Mouse (Mus musculus): ENCODE measurements around the gene Brdt. TPM values are rescaled to one million over a fixed set of nuclear protein-coding genes. Genes with fewer than 3 reads are reported as not detected.

Brdt gene
- polyA plus RNA-seq, 1 experiment from 2014 or later, result 1.0 TPM

DNA sequence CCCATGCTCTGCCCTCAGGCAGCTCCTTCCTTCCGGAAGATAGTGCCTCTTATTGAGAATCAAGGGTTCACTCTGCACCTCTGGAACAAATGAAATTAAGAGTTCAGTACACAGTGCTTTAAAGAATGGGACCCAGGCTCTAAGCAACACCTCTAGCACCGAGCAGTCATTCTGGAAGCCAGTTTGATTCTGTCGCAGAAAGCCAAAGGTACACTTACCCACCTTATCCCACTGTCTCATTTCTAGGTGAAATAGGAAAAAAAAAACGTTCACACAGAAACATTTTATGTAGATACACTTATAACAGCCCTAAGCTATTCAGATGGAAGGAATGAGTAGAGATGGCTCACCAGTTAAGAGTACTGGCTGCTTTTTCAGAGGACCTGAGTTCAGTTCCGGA lies 71.5 kb downstream of the Brdt start, which contains the start of gene Ephx4:
Ephx4 (plus strand) TSS at position 301 of the 400 bp plus-strand sequence.
- Histone ChIP-seq H3K4me1 (ENCODE audit: control insufficient read depth, insufficient read depth, low read length) (peaks cover 8% of the 10 kb centered on the region; the same call in 1 of the 2 replicates), H3K4me2 (ENCODE audit: low read depth, low read length) (peak within 1 kb of the TSS; percentile 99), H3K4me3 (ENCODE audit: low read length) (peak within 1 kb of the TSS; percentile 63), H3K27ac (ENCODE audit: low read length) (no peak within 1 kb of the TSS), H3K27me3 (replicated peaks; ENCODE audit: control insufficient read depth, insufficient read depth, low read length) (peaks cover 11% of the 10 kb centered on the region; the same call in 1 of the 2 replicates), H3K9me3 (ENCODE audit: control insufficient read depth, low read length) (no peaks in the 10 kb centered on the region), H3K9ac (ENCODE audit: low read depth, low read length) (peak within 1 kb of the TSS; percentile 69), H3K36me3 (ENCODE audit: control insufficient read depth, insufficient read depth, low read length) (no peaks in the 10 kb centered on the region)
- 23% methylated on average over 5 of the region's 5 CpGs for WGBS
- ATAC-seq, result no peak

DNA sequence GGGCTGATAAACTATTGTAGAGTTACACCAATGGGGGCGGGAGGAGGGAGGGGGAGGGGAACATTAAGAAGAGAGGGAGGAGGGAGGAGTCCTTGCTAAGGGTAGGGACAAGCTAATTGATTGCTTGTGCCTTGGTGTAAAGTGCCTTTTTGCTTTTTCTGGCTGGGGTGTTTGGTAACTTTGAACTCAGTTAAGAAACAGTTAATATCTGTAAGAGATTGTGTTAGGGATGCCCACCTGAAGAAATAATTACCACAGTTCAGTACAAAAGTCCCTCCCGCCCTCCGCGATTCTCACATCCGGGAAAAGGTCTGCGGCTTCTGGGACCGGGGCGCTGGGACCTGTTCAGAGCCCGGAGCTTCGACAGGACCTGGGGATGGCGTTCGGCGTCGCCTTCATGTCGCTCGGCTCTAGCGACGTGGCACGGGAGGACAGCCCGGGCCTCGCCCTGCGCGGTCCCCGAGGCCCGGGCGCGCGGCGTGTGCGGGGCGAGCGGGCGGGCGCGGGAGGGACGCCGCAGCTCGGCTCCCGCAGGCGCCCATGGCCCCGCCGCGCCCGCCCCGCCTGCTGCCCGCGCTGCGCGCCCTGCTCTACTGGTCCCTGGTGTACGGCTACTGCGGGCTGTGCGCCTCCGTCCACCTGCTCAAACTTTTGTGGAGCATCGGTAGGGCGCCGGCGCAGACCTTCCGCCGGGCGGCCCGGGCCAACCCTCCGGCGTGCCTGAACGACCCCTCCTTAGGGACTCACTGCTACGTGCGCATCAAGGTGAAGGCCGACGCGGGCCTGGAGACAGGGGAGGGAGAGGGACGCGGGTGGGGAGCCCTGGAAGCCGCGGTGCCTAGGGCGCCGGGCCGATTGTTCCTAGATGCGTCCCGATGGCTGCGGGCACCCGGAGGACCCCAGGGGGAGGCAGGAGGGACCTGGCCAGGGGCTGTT lies 72.3 kb downstream of the Brdt start:
- Histone ChIP-seq H3K4me2 (ENCODE audit: low read depth, low read length) (peak overlapping the region; percentile 99), H3K9me3 (ENCODE audit: control insufficient read depth, low read length) (no peaks in the 10 kb centered on the region), H3K9ac (ENCODE audit: low read depth, low read length) (peak overlapping the region; percentile 69), H3K27me3 (replicated peaks; ENCODE audit: control insufficient read depth, insufficient read depth, low read length) (peaks cover 11% of the 10 kb centered on the region; the same call in 1 of the 2 replicates), H3K4me1 (ENCODE audit: control insufficient read depth, insufficient read depth, low read length) (peaks cover 8% of the 10 kb centered on the region; the same call in 1 of the 2 replicates), H3K36me3 (ENCODE audit: control insufficient read depth, insufficient read depth, low read length) (no peaks in the 10 kb centered on the region), H3K4me3 (ENCODE audit: low read length) (peak overlapping the region; percentile 63), H3K27ac (ENCODE audit: low read length) (no peak overlapping the region)
- ATAC-seq, result peak; percentile 79
- under 1% methylated on average over 63 of the region's 80 CpGs for WGBS

DNA sequence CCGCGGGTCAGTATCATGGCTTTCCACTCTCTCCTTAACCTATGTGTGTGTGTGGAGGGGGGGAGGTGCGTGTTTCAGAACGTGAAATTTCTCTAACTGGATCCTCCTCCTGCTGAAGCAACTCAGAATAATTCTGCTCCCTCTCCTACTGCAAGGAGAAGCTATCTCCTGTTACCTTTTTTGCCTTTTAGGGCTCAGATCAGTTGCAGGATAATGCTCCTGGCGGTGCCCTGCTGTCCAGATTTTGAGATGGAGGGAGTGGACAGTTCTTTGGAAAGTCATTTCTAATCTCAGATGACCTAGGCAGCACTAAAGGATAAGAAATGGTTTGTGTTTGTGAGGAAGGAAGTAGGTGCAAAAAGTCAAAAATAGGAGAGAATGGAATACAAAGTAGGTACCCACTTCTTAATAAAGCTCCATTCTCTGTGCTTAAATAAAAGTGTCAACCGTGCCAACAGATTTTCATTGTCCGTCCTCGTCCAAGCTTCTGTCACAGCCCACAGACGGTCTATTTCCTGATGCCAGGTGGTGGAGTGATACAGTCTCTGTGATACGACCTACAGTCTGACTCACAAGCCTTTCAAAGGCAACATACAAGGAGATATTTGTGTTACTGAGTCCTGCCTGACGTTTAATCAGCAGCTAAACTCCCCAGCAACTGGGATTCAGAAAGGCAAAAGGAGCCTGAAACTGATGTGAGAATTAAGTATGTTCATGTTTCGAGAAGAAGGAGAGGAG lies 73.2 kb downstream of the Brdt start:
- Histone ChIP-seq H3K4me2 (ENCODE audit: low read depth, low read length) (peak overlapping the region; percentile 99), H3K9ac (ENCODE audit: low read depth, low read length) (peak overlapping the region; percentile 69; the same call in 1 of the 2 replicates), H3K36me3 (ENCODE audit: control insufficient read depth, insufficient read depth, low read length) (no peaks in the 10 kb centered on the region), H3K9me3 (ENCODE audit: control insufficient read depth, low read length) (no peaks in the 10 kb centered on the region), H3K4me3 (ENCODE audit: low read length) (peak overlapping the region; percentile 63), H3K27ac (ENCODE audit: low read length) (no peak overlapping the region), H3K27me3 (replicated peaks; ENCODE audit: control insufficient read depth, insufficient read depth, low read length) (peaks cover 11% of the 10 kb centered on the region; the same call in 1 of the 2 replicates), H3K4me1 (ENCODE audit: control insufficient read depth, insufficient read depth, low read length) (peaks cover 8% of the 10 kb centered on the region; the same call in 1 of the 2 replicates)
- WGBS, result 35% methylated on average over 12 of the region's 12 CpGs
- no peak for ATAC-seq

DNA sequence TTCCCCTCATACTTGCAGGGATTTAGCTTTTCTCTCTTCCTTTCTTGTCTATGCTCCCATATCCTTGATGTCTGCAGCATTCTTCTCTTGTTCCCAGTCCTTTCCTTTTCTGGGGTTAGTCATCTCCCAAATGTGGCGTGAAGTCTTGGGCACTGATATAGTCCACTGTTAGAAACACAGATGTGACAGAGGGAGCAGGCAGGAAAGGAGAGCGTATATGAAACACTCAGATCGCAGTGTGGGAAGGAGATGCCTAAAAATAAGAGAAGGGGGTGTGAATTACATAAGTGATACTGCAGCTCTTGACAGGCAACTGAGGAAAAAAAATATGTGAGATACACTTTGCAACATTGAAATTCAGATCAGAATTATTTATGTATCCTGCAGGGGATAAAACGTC lies 74.4 kb downstream of the Brdt start:
- WGBS, result 87% methylated on average over 4 of the region's 4 CpGs
- Histone ChIP-seq H3K9ac (ENCODE audit: low read depth, low read length) (no peak overlapping the region), H3K9me3 (ENCODE audit: control insufficient read depth, low read length) (no peaks in the 10 kb centered on the region), H3K4me2 (ENCODE audit: low read depth, low read length) (no peak overlapping the region), H3K36me3 (ENCODE audit: control insufficient read depth, insufficient read depth, low read length) (no peaks in the 10 kb centered on the region), H3K4me1 (ENCODE audit: control insufficient read depth, insufficient read depth, low read length) (peaks cover 8% of the 10 kb centered on the region; the same call in 1 of the 2 replicates), H3K4me3 (ENCODE audit: low read length) (no peak overlapping the region), H3K27ac (ENCODE audit: low read length) (no peak overlapping the region), H3K27me3 (replicated peaks; ENCODE audit: control insufficient read depth, insufficient read depth, low read length) (peaks cover 11% of the 10 kb centered on the region; the same call in 1 of the 2 replicates)
- no peak for ATAC-seq

DNA sequence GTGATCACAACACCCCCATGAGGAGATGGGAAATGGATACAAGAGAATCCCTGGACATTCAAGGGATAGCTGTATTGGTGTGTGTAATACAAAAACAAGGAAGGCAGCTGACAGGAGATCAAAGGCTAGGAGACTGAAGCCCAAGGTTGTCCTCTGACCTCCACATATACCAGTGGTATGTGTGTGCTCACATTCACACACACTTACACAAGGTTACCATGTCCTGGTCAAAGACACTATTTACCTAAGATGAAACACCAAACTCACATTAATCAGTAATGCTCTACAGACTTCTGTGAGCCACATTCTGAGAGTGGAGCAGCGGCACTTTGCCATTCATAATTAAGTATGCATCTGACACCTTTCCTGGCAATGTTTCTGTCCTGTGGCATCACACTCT lies 79.3 kb downstream of the Brdt start:
- Histone ChIP-seq H3K4me1 (ENCODE audit: control insufficient read depth, insufficient read depth, low read length) (no peaks in the 10 kb centered on the region), H3K27me3 (replicated peaks; ENCODE audit: control insufficient read depth, insufficient read depth, low read length) (no peaks in the 10 kb centered on the region), H3K36me3 (ENCODE audit: control insufficient read depth, insufficient read depth, low read length) (no peaks in the 10 kb centered on the region), H3K4me2 (ENCODE audit: low read depth, low read length) (no peak overlapping the region), H3K27ac (ENCODE audit: low read length) (no peak overlapping the region), H3K9me3 (ENCODE audit: control insufficient read depth, low read length) (no peaks in the 10 kb centered on the region), H3K9ac (ENCODE audit: low read depth, low read length) (no peak overlapping the region), H3K4me3 (ENCODE audit: low read length) (no peak overlapping the region)
- WGBS, result 81% methylated on average over 1 of the region's 1 CpGs
- ATAC-seq, result no peak

DNA sequence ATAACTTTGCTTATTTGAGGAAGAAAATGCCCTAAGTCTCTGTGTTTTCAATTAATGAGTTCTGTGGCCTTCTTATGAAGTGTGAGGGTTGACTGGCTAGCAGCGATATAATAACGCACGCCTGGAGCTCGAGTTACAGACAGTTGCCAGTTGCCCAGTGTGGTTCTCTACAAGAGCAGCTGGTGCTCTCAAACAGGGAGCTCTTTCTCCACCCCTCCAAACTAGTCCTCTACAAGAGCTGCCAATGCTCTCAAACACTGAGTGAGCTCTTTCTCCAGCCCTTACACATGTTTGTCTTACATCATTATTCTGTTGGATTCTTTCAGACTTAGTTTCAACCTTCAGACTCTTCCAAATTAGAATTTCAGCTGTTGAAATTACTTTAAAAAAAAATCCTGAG lies 80.4 kb downstream of the Brdt start:
- Histone ChIP-seq H3K4me2 (ENCODE audit: low read depth, low read length) (no peak overlapping the region), H3K36me3 (ENCODE audit: control insufficient read depth, insufficient read depth, low read length) (no peaks in the 10 kb centered on the region), H3K9ac (ENCODE audit: low read depth, low read length) (no peak overlapping the region), H3K27me3 (replicated peaks; ENCODE audit: control insufficient read depth, insufficient read depth, low read length) (no peaks in the 10 kb centered on the region), H3K9me3 (ENCODE audit: control insufficient read depth, low read length) (no peaks in the 10 kb centered on the region), H3K27ac (ENCODE audit: low read length) (no peak overlapping the region), H3K4me3 (ENCODE audit: low read length) (no peak overlapping the region), H3K4me1 (ENCODE audit: control insufficient read depth, insufficient read depth, low read length) (no peaks in the 10 kb centered on the region)
- 53% methylated on average over 4 of the region's 4 CpGs for WGBS
- no peak for ATAC-seq

DNA sequence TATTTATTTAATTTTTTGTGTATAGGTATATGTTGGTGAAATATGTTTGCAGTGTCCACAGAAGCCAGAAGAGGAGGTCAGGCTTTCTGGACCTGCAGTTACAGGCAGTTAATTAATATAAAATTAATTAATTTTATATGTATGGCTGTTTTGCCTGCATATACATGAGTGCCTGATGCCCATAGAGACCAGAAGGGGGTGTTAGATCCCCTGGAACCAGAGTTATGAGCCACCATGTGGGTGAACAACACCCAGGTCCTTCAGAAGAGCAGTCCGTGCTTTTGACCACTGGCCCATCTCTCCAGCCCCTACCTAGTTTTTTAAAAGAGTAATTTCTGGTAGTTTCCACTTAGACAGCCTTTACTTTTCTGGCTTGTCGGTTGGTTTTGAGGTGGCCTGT lies 81.3 kb downstream of the Brdt start:
- Histone ChIP-seq H3K4me3 (ENCODE audit: low read length) (no peak overlapping the region), H3K36me3 (ENCODE audit: control insufficient read depth, insufficient read depth, low read length) (no peaks in the 10 kb centered on the region), H3K9ac (ENCODE audit: low read depth, low read length) (no peak overlapping the region), H3K4me2 (ENCODE audit: low read depth, low read length) (no peak overlapping the region), H3K9me3 (ENCODE audit: control insufficient read depth, low read length) (no peaks in the 10 kb centered on the region), H3K27me3 (replicated peaks; ENCODE audit: control insufficient read depth, insufficient read depth, low read length) (no peaks in the 10 kb centered on the region), H3K4me1 (ENCODE audit: control insufficient read depth, insufficient read depth, low read length) (no peaks in the 10 kb centered on the region), H3K27ac (ENCODE audit: low read length) (no peak overlapping the region)
- ATAC-seq, result no peak
- whole genome bisulfite sequencing, result 82% methylated on average over 2 of the region's 2 CpGs

DNA sequence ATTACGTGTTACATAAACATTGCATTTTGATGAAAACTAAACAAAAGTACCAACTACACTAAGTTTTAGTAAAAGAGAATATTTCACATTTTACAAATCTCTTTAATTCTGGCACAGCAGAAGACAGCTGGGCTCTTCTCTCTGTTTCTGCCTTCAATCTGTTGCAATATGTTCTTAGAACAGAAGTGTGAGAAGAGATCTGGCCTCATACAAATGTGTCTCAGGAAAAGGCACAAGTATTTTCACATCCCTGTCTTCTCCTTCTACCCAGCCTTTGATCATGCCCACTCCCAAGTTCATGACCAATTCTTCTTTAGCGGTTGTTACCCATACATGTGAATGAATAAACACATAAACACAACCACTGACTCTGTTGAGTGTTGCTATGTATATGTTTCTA lies 84.1 kb downstream of the Brdt start:
- WGBS, result 78% methylated on average over 2 of the region's 2 CpGs
- H3K9ac ChIP-seq (ENCODE audit: low read depth, low read length), result no peak overlapping the region
- no peaks in the 10 kb centered on the region for H3K27me3 ChIP-seq (replicated peaks; ENCODE audit: control insufficient read depth, insufficient read depth, low read length)

DNA sequence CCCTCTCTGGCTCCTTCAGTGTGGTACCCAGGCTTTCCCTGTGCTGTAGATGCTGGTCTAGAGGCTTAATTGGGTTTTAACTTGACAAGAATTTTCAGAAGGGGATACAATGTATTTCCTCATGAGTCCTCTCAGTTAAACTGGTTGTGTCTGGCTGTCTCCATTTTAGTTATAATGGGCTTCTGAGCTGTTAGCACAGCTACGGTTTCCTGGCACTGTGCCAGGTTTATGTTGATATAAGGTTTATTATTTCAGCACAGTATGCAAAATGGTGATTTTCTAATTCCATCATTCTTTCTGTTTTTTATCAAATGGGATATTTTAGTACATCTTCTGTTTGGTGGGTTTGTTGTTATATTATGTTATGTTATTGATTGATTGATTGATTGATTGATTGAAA lies 90.7 kb downstream of the Brdt start:
- Histone ChIP-seq H3K9ac (ENCODE audit: low read depth, low read length) (no peak overlapping the region), H3K9me3 (ENCODE audit: control insufficient read depth, low read length) (no peaks in the 10 kb centered on the region), H3K4me1 (ENCODE audit: control insufficient read depth, insufficient read depth, low read length) (no peaks in the 10 kb centered on the region), H3K4me2 (ENCODE audit: low read depth, low read length) (no peak overlapping the region), H3K36me3 (ENCODE audit: control insufficient read depth, insufficient read depth, low read length) (no peaks in the 10 kb centered on the region), H3K4me3 (ENCODE audit: low read length) (no peak overlapping the region), H3K27me3 (replicated peaks; ENCODE audit: control insufficient read depth, insufficient read depth, low read length) (no peaks in the 10 kb centered on the region), H3K27ac (ENCODE audit: low read length) (no peak overlapping the region)
- no peak for ATAC-seq
- WGBS, result 9% methylated on average over 1 of the region's 1 CpGs

More for the DNA sequence above, 84.1 kb downstream of the Brdt start:
- Histone ChIP-seq H3K4me2 (ENCODE audit: low read depth, low read length) (no peak overlapping the region), H3K36me3 (ENCODE audit: control insufficient read depth, insufficient read depth, low read length) (no peaks in the 10 kb centered on the region), H3K27ac (ENCODE audit: low read length) (no peak overlapping the region), H3K4me3 (ENCODE audit: low read length) (no peak overlapping the region), H3K4me1 (ENCODE audit: control insufficient read depth, insufficient read depth, low read length) (no peaks in the 10 kb centered on the region), H3K9me3 (ENCODE audit: control insufficient read depth, low read length) (no peaks in the 10 kb centered on the region)
- no peak for ATAC-seq

Measured in intestine, embryonic 16.5 days (tissue).